ENCODE assay signal across 36 mouse cellular contexts in genomic region chr7:139354370-139355139, GRCm38 (mm10). TPM values are rescaled to one million over a fixed set of nuclear protein-coding genes. Genes with fewer than 3 reads are reported as not detected.
DNase-seq lines count a peak whose midpoint lies in the region; ATAC-seq and TF ChIP-seq lines count a peak whose summit lies in the region.
"Had no signal": no experiment of that assay in that cellular context is flagged by ENCODE, and none has a peak within 500 bp of the region (broad histone marks: within the 10 kb centered on the region; RNA-seq: fewer than 3 reads in every experiment).

No protein-coding gene starts in this region.

- H3K4me1 ChIP-seq in midbrain, postnatal 0 days (ENCODE audit: insufficient read depth, low read length), result no peaks in the 10 kb centered on the region
- H3K4me1 ChIP-seq: embryonic facial prominence, embryonic 12.5 days; hindbrain, embryonic 12.5 days; limb, embryonic 10.5 days; limb, embryonic 15.5 days; neural tube, embryonic 15.5 days had no signal

- H3K27me3 ChIP-seq in midbrain, postnatal 0 days (ENCODE audit: insufficient read depth, low read length), result no peaks in the 10 kb centered on the region
- H3K27me3 ChIP-seq: embryonic facial prominence, embryonic 12.5 days; heart, embryonic 15.5 days; intestine, embryonic 15.5 days; limb, embryonic 15.5 days; neural tube, embryonic 15.5 days; Patski had no signal

- intact Hi-C loops in gastrocnemius, adult 2 months (cut with DNase I), result loop anchor here (5.0 kb wide), 1 partner anchor 37 kb away; no protein-coding TSS in a partner anchor
- intact Hi-C loops in heart, postnatal 14 days (cut with DNase I), result no loop called here

- H3K4me2 ChIP-seq in midbrain, postnatal 0 days (ENCODE audit: low read depth, low read length, poor library complexity, severe bottlenecking), result no peak overlapping the region
- H3K4me2 ChIP-seq: embryonic facial prominence, embryonic 12.5 days; heart, embryonic 15.5 days; hindbrain, embryonic 12.5 days; intestine, embryonic 15.5 days; limb, embryonic 15.5 days; neural tube, embryonic 15.5 days had no signal

- DNase-seq in adrenal gland, adult 2 months, result peak; percentile 69
- DNase-seq in adrenal gland, postnatal 10 days, result no peak
- DNase-seq in gastrocnemius, adult 2 months, result peak; percentile 66
- DNase-seq in gastrocnemius, postnatal 10 days, result no peak
- DNase-seq in 416B (ENCODE audit: low read depth), result peak; percentile 48
- no peak for DNase-seq in midbrain, postnatal 0 days (ENCODE audit: low spot score)
- DNase-seq in heart, postnatal 14 days, result no peak
- DNase-seq: cerebellum, adult 11 months; cerebellum, adult 9-10 months; cerebellum, postnatal 36 days; embryo, embryonic 11 days; heart, postnatal 36 days; kidney, adult 9 months; kidney, postnatal 10 days; layer of hippocampus, postnatal 36 days; lung, postnatal 36 days; midbrain, embryonic 14.5 days; retina, postnatal 1 day; right cerebral cortex, postnatal 25 days; spleen, adult 18-20 months; thymus, adult 18-20 months; thymus, postnatal 25 days had no signal

- no peak for TF ChIP-seq CTCF in gastrocnemius, adult 2 months (IDR thresholded peaks at IDR 0.05)
- TF ChIP-seq CTCF in midbrain, postnatal 0 days (IDR thresholded peaks at IDR 0.05), result no peak

- H3K9me3 ChIP-seq in midbrain, postnatal 0 days (ENCODE audit: low read length), result no peaks in the 10 kb centered on the region
- H3K9me3 ChIP-seq: embryonic facial prominence, embryonic 12.5 days; heart, embryonic 10.5 days; heart, embryonic 15.5 days; hindbrain, embryonic 12.5 days; intestine, embryonic 15.5 days; limb, embryonic 10.5 days; limb, embryonic 15.5 days; neural tube, embryonic 15.5 days had no signal

- no peaks in the 10 kb centered on the region for H3K36me3 ChIP-seq in midbrain, postnatal 0 days (ENCODE audit: insufficient read depth, low read length)
- H3K36me3 ChIP-seq: embryonic facial prominence, embryonic 12.5 days; G1E; heart, embryonic 10.5 days; heart, embryonic 15.5 days; hindbrain, embryonic 12.5 days; intestine, embryonic 15.5 days; limb, embryonic 10.5 days; limb, embryonic 15.5 days; neural tube, embryonic 15.5 days had no signal

- peak; percentile 39 for ATAC-seq in granulocyte monocyte progenitor cell, adult 5-6 weeks (replicated peaks; ENCODE audit: poor library complexity, severe bottlenecking)
- no peak for ATAC-seq in midbrain, postnatal 0 days (ENCODE audit: low FRiP score)
- ATAC-seq: forebrain, embryonic 14.5 days; hindbrain, postnatal 0 days; intestine, embryonic 15.5 days; Patski had no signal

- no peak overlapping the region for H3K4me3 ChIP-seq in gastrocnemius, adult 2 months
- H3K4me3 ChIP-seq in midbrain, postnatal 0 days (ENCODE audit: low read depth, low read length), result no peak overlapping the region
- H3K4me3 ChIP-seq: embryonic facial prominence, embryonic 12.5 days; heart, embryonic 10.5 days; heart, embryonic 15.5 days; hindbrain, embryonic 12.5 days; intestine, embryonic 15.5 days; limb, embryonic 10.5 days; limb, embryonic 15.5 days; neural tube, embryonic 15.5 days had no signal

- no peak overlapping the region for H3K27ac ChIP-seq in gastrocnemius, adult 2 months
- no peak overlapping the region for H3K27ac ChIP-seq in midbrain, postnatal 0 days (ENCODE audit: low read depth, low read length)
- H3K27ac ChIP-seq: embryonic facial prominence, embryonic 12.5 days; heart, embryonic 10.5 days; heart, embryonic 15.5 days; hindbrain, embryonic 12.5 days; hindbrain, postnatal 0 days; intestine, embryonic 15.5 days; limb, embryonic 10.5 days; limb, embryonic 15.5 days; liver, embryonic 14.5 days; neural tube, embryonic 15.5 days had no signal

- H3K9ac ChIP-seq in midbrain, postnatal 0 days (replicated peaks; ENCODE audit: low read length, poor library complexity, severe bottlenecking), result no peak overlapping the region
- H3K9ac ChIP-seq: embryonic facial prominence, embryonic 12.5 days; heart, embryonic 15.5 days; hindbrain, embryonic 12.5 days; intestine, embryonic 15.5 days; limb, embryonic 15.5 days; liver, embryonic 14.5 days; neural tube, embryonic 15.5 days had no signal

- WGBS in midbrain, postnatal 0 days, result 92% methylated on average over 4 of the region's 4 CpGs

RNA-seq across cellular contexts. Expression of gene Inpp5a, which starts 34.4 kb away (rescaled TPM):
- total RNA-seq in adrenal gland, adult 2 months (2021), result 100 to 1,000 TPM in 1 of 2 experiments, 10 to 100 TPM in 1; 89.7 to 103 TPM
- polyA plus RNA-seq in adrenal gland, adult 2 months (2012; rRNA removed), result 41.5 and 46.2 TPM in 2 replicates
- total RNA-seq in adrenal gland, postnatal 10 days (2021), result 10 to 100 TPM; 59.4 to 64.1 TPM
- 10 to 100 TPM; 77.2 to 95.0 TPM for total RNA-seq in gastrocnemius, adult 2 months (2021)
- total RNA-seq in gastrocnemius, postnatal 10 days (2021), result 10 to 100 TPM; 52.5 to 53.3 TPM
- total RNA-seq in granulocyte monocyte progenitor cell, adult 5-6 weeks (2014; fragmentation: Nextera tagmentation), result 7.9 and 10.2 TPM in 2 replicates
- 5.5 and 11.6 TPM in 2 replicates for total RNA-seq in granulocyte monocyte progenitor cell, adult 5-6 weeks (2017)
- 15.1 and 20.9 TPM in 2 replicates for total RNA-seq in midbrain, postnatal 0 days (2014; rRNA removed)
- polyA plus RNA-seq in midbrain, postnatal 0 days (2015; fragmentation: Nextera tagmentation; extraction: Ambion mirVana), result 20.4 and 21.2 TPM in 2 replicates
- 100 to 1,000 TPM; 201 to 215 TPM for total RNA-seq in heart, postnatal 14 days (2021)

Comparison
In these comparisons a context has a peak if more than half of its experiments do, and no peak if none do; other contexts are left out.
1. DNase-seq: peak in adrenal gland, adult 2 months (single experiment), gastrocnemius, adult 2 months (single experiment) and 416B (single experiment); none in adrenal gland, postnatal 10 days (single experiment), gastrocnemius, postnatal 10 days (single experiment), midbrain, postnatal 0 days (single experiment) and heart, postnatal 14 days (0 of 2).